Mouse (Mus musculus): ENCODE measurements around the gene Tstd2. TPM values are rescaled to one million over a fixed set of nuclear protein-coding genes. Genes with fewer than 3 reads are reported as not detected.

Gene Tstd2
- polyA plus RNA-seq, 1 experiment from 2014 or later = 29.3 TPM

GRCm38 (mm10) chr4:46072631-46073030, 65.9 kb downstream of the Tstd2 start:
- Histone ChIP-seq H3K27me3 (replicated peaks) (no peaks in the 10 kb centered on the region), H3K9ac (no peak overlapping the region), H3K4me1 (replicated peaks) (no peaks in the 10 kb centered on the region), H3K9me3 (no peaks in the 10 kb centered on the region), H3K4me3 (replicated peaks) (no peak overlapping the region), H3K27ac (no peak overlapping the region), H3K36me3 (no peaks in the 10 kb centered on the region), H3K4me2 (replicated peaks) (no peak overlapping the region)
- 90% methylated on average over 6 of the region's 6 CpGs for WGBS
- no peak for ATAC-seq

- no peaks in the 10 kb centered on the region for H3K27me3 ChIP-seq (replicated peaks)
- no peak overlapping the region for H3K9ac ChIP-seq
- H3K4me3 ChIP-seq (replicated peaks) = no peak overlapping the region
- no peaks in the 10 kb centered on the region for H3K36me3 ChIP-seq
- no peaks in the 10 kb centered on the region for H3K9me3 ChIP-seq
- no peak for ATAC-seq
- WGBS = 71% methylated on average over 6 of the region's 6 CpGs
- no peak overlapping the region for H3K4me2 ChIP-seq (replicated peaks)
- no peak overlapping the region for H3K27ac ChIP-seq
- H3K4me1 ChIP-seq (replicated peaks) = no peaks in the 10 kb centered on the region
Observed at GRCm38 (mm10) chr4:46069851-46070482, 68.5 kb downstream of the Tstd2 start.

GRCm38 (mm10) chr4:46068573-46068972, 69.9 kb downstream of the Tstd2 start:
- Histone ChIP-seq H3K9me3 (no peaks in the 10 kb centered on the region), H3K36me3 (no peaks in the 10 kb centered on the region), H3K9ac (no peak overlapping the region), H3K4me3 (replicated peaks) (no peak overlapping the region), H3K27me3 (replicated peaks) (no peaks in the 10 kb centered on the region), H3K4me2 (replicated peaks) (no peak overlapping the region), H3K27ac (no peak overlapping the region), H3K4me1 (replicated peaks) (no peaks in the 10 kb centered on the region)
- no peak for ATAC-seq
- 32% methylated on average over 1 of the region's 1 CpGs for WGBS

- no peak for ATAC-seq
- Histone ChIP-seq H3K9ac (no peak overlapping the region), H3K9me3 (no peaks in the 10 kb centered on the region), H3K4me1 (replicated peaks) (no peaks in the 10 kb centered on the region), H3K27me3 (replicated peaks) (no peaks in the 10 kb centered on the region), H3K4me2 (replicated peaks) (no peak overlapping the region), H3K36me3 (no peaks in the 10 kb centered on the region), H3K27ac (no peak overlapping the region), H3K4me3 (replicated peaks) (no peak overlapping the region)
- WGBS = 47% methylated on average over 3 of the region's 3 CpGs
Observed at GRCm38 (mm10) chr4:46068060-46068459, 70.4 kb downstream of the Tstd2 start.

- H3K27ac ChIP-seq = no peak overlapping the region
- no peak overlapping the region for H3K9ac ChIP-seq
- H3K9me3 ChIP-seq = no peaks in the 10 kb centered on the region
- H3K4me2 ChIP-seq (replicated peaks) = no peak overlapping the region
- H3K27me3 ChIP-seq (replicated peaks) = no peaks in the 10 kb centered on the region
- no peaks in the 10 kb centered on the region for H3K4me1 ChIP-seq (replicated peaks)
- WGBS = 60% methylated on average over 8 of the region's 8 CpGs
- no peak overlapping the region for H3K4me3 ChIP-seq (replicated peaks)
- no peaks in the 10 kb centered on the region for H3K36me3 ChIP-seq
- ATAC-seq = no peak
Observed at GRCm38 (mm10) chr4:46065695-46066340, 72.7 kb downstream of the Tstd2 start.

- 74% methylated on average over 3 of the region's 3 CpGs for WGBS
- Histone ChIP-seq H3K4me3 (replicated peaks) (no peak overlapping the region), H3K4me1 (replicated peaks) (no peaks in the 10 kb centered on the region), H3K36me3 (no peaks in the 10 kb centered on the region), H3K27ac (no peak overlapping the region), H3K9ac (no peak overlapping the region), H3K9me3 (no peaks in the 10 kb centered on the region), H3K27me3 (replicated peaks) (no peaks in the 10 kb centered on the region), H3K4me2 (replicated peaks) (no peak overlapping the region)
- no peak for ATAC-seq
Observed at GRCm38 (mm10) chr4:46064961-46065360, 73.5 kb downstream of the Tstd2 start.

Other genes starting within 250 kb of the Tstd2 start
- gene Ccdc180, start 248.4 kb downstream of the Tstd2 start, polyA plus RNA-seq (2015; fragmentation: Nextera tagmentation; extraction: Ambion mirVana) = 0.06 and 0.14 TPM in 2 replicates
- 27.1 and 29.0 TPM in 2 replicates for gene Tdrd7, start 173.4 kb downstream of the Tstd2 start, polyA plus RNA-seq (2015; fragmentation: Nextera tagmentation; extraction: Ambion mirVana)
- gene Tmod1, start 99.8 kb downstream of the Tstd2 start, polyA plus RNA-seq (2015; fragmentation: Nextera tagmentation; extraction: Ambion mirVana) = 3.2 and 3.3 TPM in 2 replicates
- 65.6 and 66.8 TPM in 2 replicates for gene Ncbp1, start 81 bp downstream of the Tstd2 start, polyA plus RNA-seq (2015; fragmentation: Nextera tagmentation; extraction: Ambion mirVana)
- 18.3 and 18.4 TPM in 2 replicates for gene Xpa, start 57.6 kb upstream of the Tstd2 start, polyA plus RNA-seq (2015; fragmentation: Nextera tagmentation; extraction: Ambion mirVana)
- not detected in 2 replicates for gene Foxe1, start 204.9 kb upstream of the Tstd2 start, polyA plus RNA-seq (2015; fragmentation: Nextera tagmentation; extraction: Ambion mirVana)